Mouse (Mus musculus) neural tube, embryonic 14.5 days (tissue): ENCODE data around the gene Gm37240. TPM values are rescaled to one million over a fixed set of nuclear protein-coding genes. Genes with fewer than 3 reads are reported as not detected.

Experiments
- ATAC-seq: fragments of 200-750 bp; cut with Nextera tagmentation; 2 replicates; pipeline ENCODE4 v1.8.0; 2017; ENCODE audit warnings: low read depth, mild to moderate bottlenecking, moderate TSS enrichment, moderate library complexity
- H3K27ac ChIP-seq: fragments of 300-500 bp; sonication (generic); 2 replicates; pipeline ENCODE4 v1.5.1; 2014; ENCODE audit warnings: low read depth, mild to moderate bottlenecking, control low read depth, low read length, moderate library complexity, mixed read lengths
- H3K27me3 ChIP-seq: fragments of 300-500 bp; sonication (generic); 2 replicates; pipeline ENCODE4 v1.6.1; 2014; ENCODE audit warnings: low read length; ENCODE audit not compliant: control insufficient read depth, insufficient read depth
- H3K36me3 ChIP-seq: fragments of 300-500 bp; sonication (generic); 2 replicates; pipeline ENCODE4 v1.6.1; 2014; ENCODE audit warnings: low read length, mixed read lengths; ENCODE audit not compliant: control insufficient read depth, insufficient read depth
- H3K4me1 ChIP-seq: fragments of 300-500 bp; sonication (generic); 2 replicates; pipeline ENCODE4 v1.6.1; 2014; ENCODE audit warnings: low read length; ENCODE audit not compliant: control insufficient read depth, insufficient read depth
- H3K4me2 ChIP-seq: fragments of 300-500 bp; sonication (generic); 2 replicates; pipeline ENCODE4 v1.6.1; 2014; ENCODE audit warnings: mild to moderate bottlenecking, low read depth, low read length, control low read depth
- H3K4me3 ChIP-seq: fragments of 300-500 bp; sonication (generic); 2 replicates; pipeline ENCODE4 v1.5.1; 2014; ENCODE audit warnings: low read depth, low read length, control low read depth, mixed read lengths
- H3K9ac ChIP-seq: fragments of 300-500 bp; sonication (generic); replicated peaks from 2 replicates; pipeline ENCODE4 v1.6.1; 2014; ENCODE audit warnings: low read depth, mild to moderate bottlenecking, control low read depth, low read length, mixed read lengths
- H3K9me3 ChIP-seq: fragments of 300-500 bp; sonication (generic); 2 replicates; pipeline ENCODE4 v1.6.1; 2016; ENCODE audit warnings: low read length; ENCODE audit not compliant: control insufficient read depth
- WGBS: fragments of 180-500 bp; shearing (Covaris S2); extraction: QIAGEN DNeasy Blood & Tissue Kit; methylation state at CpG from one replicate; pipeline ENCODE4 v1.1.7; 2014; 5-methylcytosine and 5-hydroxymethylcytosine counted together
- polyA plus RNA-seq: library from polyadenylated mRNA; unstranded; fragments of >200 nt; fragmentation: Nextera tagmentation; extraction: Ambion mirVana; gene quantifications from 2 replicates; pipeline ENCODE4 v1.2.1, GENCODE M21; 2014

Gene Gm37240
- polyA plus RNA-seq, 1 experiment from 2014 or later: not detected

DNA sequence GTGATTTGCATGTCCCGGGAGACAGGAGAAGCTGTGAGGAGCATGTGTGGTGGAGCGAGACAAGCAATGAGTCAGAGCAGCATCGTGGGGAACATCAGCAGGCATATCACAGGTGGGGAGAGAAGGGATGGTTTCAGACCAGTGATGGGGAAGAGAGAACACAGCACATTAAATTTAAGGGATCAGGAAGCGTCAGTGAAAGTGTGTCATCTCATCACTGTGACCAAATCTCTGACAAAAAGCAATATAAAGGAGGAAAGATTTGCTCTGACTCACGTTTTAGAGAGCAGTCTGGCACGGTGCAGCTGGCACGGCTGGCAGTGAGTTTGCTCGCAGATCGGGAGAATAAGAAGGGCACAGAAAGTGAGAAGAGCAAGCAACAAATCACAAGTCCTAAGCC is 592.1 kb downstream of the Gm37240 start:
- no peak overlapping the region for H3K9ac ChIP-seq
- no peak overlapping the region for H3K27ac ChIP-seq
- ATAC-seq: no peak
- H3K9me3 ChIP-seq: no peaks in the 10 kb centered on the region
- H3K4me2 ChIP-seq: no peak overlapping the region
- no peaks in the 10 kb centered on the region for H3K4me1 ChIP-seq
- H3K27me3 ChIP-seq: no peaks in the 10 kb centered on the region
- no peaks in the 10 kb centered on the region for H3K36me3 ChIP-seq
- H3K4me3 ChIP-seq: no peak overlapping the region
- WGBS: 84% methylated on average over 9 of the region's 9 CpGs

DNA sequence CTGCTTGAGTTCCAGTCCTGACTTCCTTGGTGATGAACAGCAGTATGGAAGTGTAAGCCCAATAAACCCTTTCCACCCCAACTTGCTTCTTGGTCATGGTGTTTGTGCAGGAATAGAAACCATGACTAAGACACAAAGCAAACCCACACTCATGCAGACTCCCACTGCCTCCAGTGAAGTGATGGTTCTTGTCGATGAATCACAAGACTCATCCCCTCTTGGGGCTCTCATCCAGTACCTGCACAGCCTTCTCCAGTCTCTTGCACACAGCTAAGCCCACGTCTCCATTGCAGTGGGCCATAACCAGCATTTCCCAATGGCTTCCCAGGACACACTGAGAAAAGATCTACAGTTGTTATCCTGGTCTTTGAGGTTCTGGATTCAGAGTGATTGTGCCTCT is 599.7 kb downstream of the Gm37240 start:
- H3K9ac ChIP-seq: no peak overlapping the region
- no peaks in the 10 kb centered on the region for H3K27me3 ChIP-seq
- H3K36me3 ChIP-seq: no peaks in the 10 kb centered on the region
- H3K27ac ChIP-seq: no peak overlapping the region
- no peak overlapping the region for H3K4me2 ChIP-seq
- no peaks in the 10 kb centered on the region for H3K9me3 ChIP-seq
- no peak for ATAC-seq
- no peak overlapping the region for H3K4me3 ChIP-seq
- 77% methylated on average over 2 of the region's 2 CpGs for WGBS
- H3K4me1 ChIP-seq: no peaks in the 10 kb centered on the region

DNA sequence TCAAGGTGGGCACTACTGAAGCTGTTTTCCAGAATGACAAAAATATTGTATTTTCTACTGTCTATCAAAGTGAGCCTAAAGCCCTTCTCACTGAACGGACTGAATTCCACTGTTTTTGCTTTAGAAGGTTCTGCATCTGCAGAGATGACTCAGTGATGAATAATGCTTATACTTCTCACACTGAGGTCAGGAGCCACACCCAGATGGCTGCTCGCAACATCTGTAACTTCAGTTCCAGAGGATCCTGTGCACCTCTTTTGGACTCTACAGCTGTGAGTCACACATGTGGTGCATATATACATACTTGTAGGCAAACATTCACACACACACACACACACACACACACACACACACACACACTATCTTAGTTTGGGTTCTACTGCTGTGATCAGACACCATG is 602.8 kb downstream of the Gm37240 start:
- no peak for ATAC-seq
- H3K9me3 ChIP-seq: no peaks in the 10 kb centered on the region
- 93% methylated on average over 2 of the region's 2 CpGs for WGBS
- no peak overlapping the region for H3K4me3 ChIP-seq
- no peaks in the 10 kb centered on the region for H3K27me3 ChIP-seq
- H3K36me3 ChIP-seq: no peaks in the 10 kb centered on the region
- no peak overlapping the region for H3K4me2 ChIP-seq
- H3K9ac ChIP-seq: no peak overlapping the region
- no peaks in the 10 kb centered on the region for H3K4me1 ChIP-seq
- H3K27ac ChIP-seq: no peak overlapping the region

DNA sequence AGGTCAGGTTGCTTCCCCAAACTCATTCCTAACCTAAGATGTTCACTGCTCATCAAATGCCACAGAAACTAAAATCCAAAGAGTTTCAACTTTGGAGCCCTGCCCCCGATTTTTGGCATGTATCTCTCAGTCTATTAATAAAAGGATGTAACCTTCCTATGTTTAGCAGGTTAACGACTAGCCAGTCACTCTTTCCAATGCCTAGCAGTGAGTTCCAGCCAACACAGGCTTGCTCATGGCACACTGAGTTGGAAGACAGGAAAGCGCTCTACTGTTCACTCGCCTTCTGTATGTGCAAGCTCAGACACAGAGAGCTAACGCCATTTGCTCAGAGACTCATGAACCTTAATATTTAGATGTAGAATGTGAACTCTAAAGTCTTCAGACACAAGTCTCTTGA is 604.5 kb downstream of the Gm37240 start:
- Histone ChIP-seq H3K9ac (no peak overlapping the region), H3K9me3 (no peaks in the 10 kb centered on the region), H3K4me1 (no peaks in the 10 kb centered on the region), H3K4me3 (no peak overlapping the region), H3K36me3 (no peaks in the 10 kb centered on the region), H3K27ac (no peak overlapping the region), H3K4me2 (no peak overlapping the region), H3K27me3 (no peaks in the 10 kb centered on the region)
- 92% methylated on average over 5 of the region's 5 CpGs for WGBS
- no peak for ATAC-seq

DNA sequence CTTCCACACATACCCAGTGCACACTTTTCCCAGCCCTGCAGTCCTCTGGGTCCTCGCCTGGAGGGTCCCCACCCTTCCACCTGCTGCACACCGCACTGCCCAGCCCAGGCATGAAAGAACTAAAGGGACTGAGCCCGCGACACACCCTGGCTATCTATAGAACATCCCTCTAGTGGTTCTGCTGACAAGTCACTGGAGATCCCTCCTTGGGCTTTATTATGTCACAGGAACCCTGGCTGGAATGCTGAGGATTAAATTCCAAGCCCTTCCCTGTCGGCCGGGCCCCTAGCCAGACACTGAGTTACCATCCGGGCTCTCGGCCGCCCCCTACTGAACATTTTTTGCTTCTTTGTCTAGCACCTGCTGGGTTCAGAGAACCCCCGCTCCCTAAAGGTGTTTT is 612.2 kb downstream of the Gm37240 start:
- Histone ChIP-seq H3K27ac (no peak overlapping the region), H3K27me3 (no peaks in the 10 kb centered on the region), H3K4me2 (no peak overlapping the region), H3K9me3 (no peaks in the 10 kb centered on the region), H3K9ac (no peak overlapping the region), H3K36me3 (no peaks in the 10 kb centered on the region), H3K4me3 (no peak overlapping the region), H3K4me1 (no peaks in the 10 kb centered on the region)
- WGBS: 61% methylated on average over 10 of the region's 10 CpGs
- ATAC-seq: no peak

GRCm38 (mm10) chr3:85271491-85271890 is 615.8 kb downstream of the Gm37240 start:
- Histone ChIP-seq H3K9ac (no peak overlapping the region), H3K9me3 (no peaks in the 10 kb centered on the region), H3K4me1 (no peaks in the 10 kb centered on the region), H3K4me3 (no peak overlapping the region), H3K4me2 (no peak overlapping the region), H3K36me3 (no peaks in the 10 kb centered on the region), H3K27me3 (no peaks in the 10 kb centered on the region), H3K27ac (no peak overlapping the region)
- 87% methylated on average over 2 of the region's 2 CpGs for WGBS
- no peak for ATAC-seq

GRCm38 (mm10) chr3:85264963-85265362 is 622.4 kb downstream of the Gm37240 start:
- Histone ChIP-seq H3K9ac (no peak overlapping the region), H3K27ac (no peak overlapping the region), H3K27me3 (no peaks in the 10 kb centered on the region), H3K4me2 (no peak overlapping the region), H3K4me3 (no peak overlapping the region), H3K36me3 (no peaks in the 10 kb centered on the region), H3K4me1 (no peaks in the 10 kb centered on the region), H3K9me3 (no peaks in the 10 kb centered on the region)
- WGBS: 68% methylated on average over 2 of the region's 2 CpGs
- no peak for ATAC-seq

GRCm38 (mm10) chr3:85264546-85264945 is 622.8 kb downstream of the Gm37240 start:
- Histone ChIP-seq H3K4me2 (no peak overlapping the region), H3K4me1 (no peaks in the 10 kb centered on the region), H3K27ac (no peak overlapping the region), H3K36me3 (no peaks in the 10 kb centered on the region), H3K9ac (no peak overlapping the region), H3K9me3 (no peaks in the 10 kb centered on the region), H3K4me3 (no peak overlapping the region), H3K27me3 (no peaks in the 10 kb centered on the region)
- ATAC-seq: no peak
- WGBS: 82% methylated on average over 6 of the region's 6 CpGs

GRCm38 (mm10) chr3:85254526-85254925 is 632.8 kb downstream of the Gm37240 start:
- Histone ChIP-seq H3K27me3 (no peaks in the 10 kb centered on the region), H3K4me1 (no peaks in the 10 kb centered on the region), H3K9me3 (no peaks in the 10 kb centered on the region), H3K4me2 (no peak overlapping the region), H3K4me3 (no peak overlapping the region), H3K36me3 (no peaks in the 10 kb centered on the region), H3K9ac (no peak overlapping the region), H3K27ac (no peak overlapping the region)
- no peak for ATAC-seq
- WGBS: 87% methylated on average over 5 of the region's 5 CpGs

DNA sequence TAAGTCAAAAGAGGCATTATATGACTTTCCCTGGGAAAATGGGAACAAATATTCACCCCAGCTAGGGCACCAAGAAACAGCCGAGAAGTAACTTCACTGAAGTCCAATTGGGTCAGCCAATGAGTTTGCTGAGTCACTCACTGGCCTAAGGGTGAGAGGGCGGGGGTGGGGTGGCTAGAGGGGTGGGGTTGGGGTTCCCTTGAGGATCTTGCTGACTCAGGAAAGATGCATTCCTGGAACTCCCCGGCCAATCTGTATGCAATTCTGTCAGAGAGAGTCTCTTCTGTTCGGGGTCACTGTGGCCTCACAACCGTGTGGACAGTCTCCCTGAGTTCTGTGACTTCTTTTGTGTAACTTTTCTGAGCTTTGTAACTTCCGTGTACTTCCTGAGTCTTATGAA is 635.7 kb downstream of the Gm37240 start:
- no peak overlapping the region for H3K4me2 ChIP-seq
- H3K9me3 ChIP-seq: no peaks in the 10 kb centered on the region
- H3K4me1 ChIP-seq: no peaks in the 10 kb centered on the region
- H3K27ac ChIP-seq: no peak overlapping the region
- no peaks in the 10 kb centered on the region for H3K36me3 ChIP-seq
- no peak overlapping the region for H3K9ac ChIP-seq
- WGBS: 83% methylated on average over 6 of the region's 6 CpGs
- no peak for ATAC-seq
- H3K4me3 ChIP-seq: no peak overlapping the region
- no peaks in the 10 kb centered on the region for H3K27me3 ChIP-seq
